Mouse (Mus musculus): Measurements from ENCODE around the gene Asf1b. TPM values are rescaled to one million over a fixed set of nuclear protein-coding genes. Genes with fewer than 3 reads are reported as not detected.

The Asf1b gene
- polyA plus RNA-seq, 1 experiment: 95.4 TPM

- H3K27me3 ChIP-seq (replicated peaks): peaks cover 11% of the 10 kb centered on the region
- H3K4me1 ChIP-seq: peaks cover 39% of the 10 kb centered on the region
- peak overlapping the region; percentile 95 for H3K4me3 ChIP-seq (replicated peaks)
- H3K9me3 ChIP-seq: no peaks in the 10 kb centered on the region
- H3K36me3 ChIP-seq (replicated peaks; ENCODE audit: low read length): peaks cover 3% of the 10 kb centered on the region
- TF ChIP-seq FLI1 (IDR thresholded peaks at IDR 0.05; ENCODE audit: low read length) (no peak), GATA1 (IDR thresholded peaks at IDR 0.05; ENCODE audit: borderline replicate concordance, low read length) (no peak)
Measured at GRCm38 (mm10) chr8:83954749-83955105, 580 bp upstream of the Asf1b start.

- peaks cover 6% of the 10 kb centered on the region for H3K36me3 ChIP-seq (replicated peaks; ENCODE audit: low read length)
- TF ChIP-seq FLI1 (IDR thresholded peaks at IDR 0.05; ENCODE audit: low read length) (no peak), GATA1 (IDR thresholded peaks at IDR 0.05; ENCODE audit: borderline replicate concordance, low read length) (no peak)
- peak overlapping the region; percentile 95 for H3K4me3 ChIP-seq (replicated peaks)
- no peaks in the 10 kb centered on the region for H3K9me3 ChIP-seq
- H3K4me1 ChIP-seq: peaks cover 39% of the 10 kb centered on the region
- peaks cover 11% of the 10 kb centered on the region for H3K27me3 ChIP-seq (replicated peaks)
Measured at GRCm38 (mm10) chr8:83955958-83956218, 581 bp downstream of the Asf1b start.

- TF ChIP-seq FLI1 (IDR thresholded peaks at IDR 0.05; ENCODE audit: low read length) (no peak), GATA1 (IDR thresholded peaks at IDR 0.05; ENCODE audit: borderline replicate concordance, low read length) (no peak)
- Histone ChIP-seq H3K27me3 (replicated peaks) (peaks cover 9% of the 10 kb centered on the region), H3K4me3 (replicated peaks) (peak overlapping the region; percentile 95), H3K4me1 (peaks cover 39% of the 10 kb centered on the region), H3K9me3 (no peaks in the 10 kb centered on the region), H3K36me3 (replicated peaks; ENCODE audit: low read length) (peaks cover 10% of the 10 kb centered on the region)
Measured at GRCm38 (mm10) chr8:83956789-83957188, 1.5 kb downstream of the Asf1b start.

- Histone ChIP-seq H3K4me3 (replicated peaks) (no peak overlapping the region), H3K36me3 (replicated peaks; ENCODE audit: low read length) (peaks cover 71% of the 10 kb centered on the region)
- no peak for TF ChIP-seq GATA1 (IDR thresholded peaks at IDR 0.05; ENCODE audit: borderline replicate concordance, low read length)
- TF ChIP-seq FLI1 (IDR thresholded peaks at IDR 0.05; ENCODE audit: low read length): no peak
Measured at GRCm38 (mm10) chr8:83964015-83964765, 8.9 kb downstream of the Asf1b start.

DNA sequence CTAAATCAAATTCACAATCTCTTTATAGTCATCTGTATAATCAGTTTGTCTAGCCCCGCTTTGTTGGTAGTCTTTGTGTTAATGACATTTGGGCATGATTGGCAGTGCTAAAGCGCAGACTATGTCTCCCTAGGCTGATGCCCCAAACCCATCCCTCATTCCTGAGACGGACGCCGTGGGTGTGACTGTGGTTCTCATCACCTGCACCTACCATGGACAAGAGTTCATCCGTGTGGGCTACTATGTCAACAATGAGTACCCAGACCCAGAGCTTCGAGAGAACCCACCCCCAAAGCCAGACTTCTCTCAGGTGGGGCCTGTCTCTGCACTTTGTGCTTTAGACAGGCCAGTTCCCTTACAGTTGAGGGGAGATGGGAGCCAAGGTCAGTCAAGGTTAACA is 12.4 kb downstream of the Asf1b start:
- peaks cover 16% of the 10 kb centered on the region for H3K4me1 ChIP-seq
- H3K36me3 ChIP-seq (replicated peaks; ENCODE audit: low read length): peaks cover 63% of the 10 kb centered on the region
- TF ChIP-seq FLI1 (IDR thresholded peaks at IDR 0.05; ENCODE audit: low read length) (no peak), GATA1 (IDR thresholded peaks at IDR 0.05; ENCODE audit: borderline replicate concordance, low read length) (no peak)

More at GRCm38 (mm10) chr8:83964015-83964765, 8.9 kb downstream of the Asf1b start:
- Histone ChIP-seq H3K27me3 (replicated peaks) (no peaks in the 10 kb centered on the region), H3K9me3 (no peaks in the 10 kb centered on the region), H3K4me1 (peaks cover 6% of the 10 kb centered on the region; the same call in 1 of the 2 replicates)

GRCm38 (mm10) chr8:83971121-83971520 is 15.8 kb downstream of the Asf1b start:
- Histone ChIP-seq H3K27me3 (replicated peaks) (no peaks in the 10 kb centered on the region), H3K4me1 (peaks cover 44% of the 10 kb centered on the region), H3K36me3 (replicated peaks; ENCODE audit: low read length) (peaks cover 43% of the 10 kb centered on the region), H3K4me3 (replicated peaks) (peak overlapping the region; percentile 100), H3K9me3 (no peaks in the 10 kb centered on the region)
- TF ChIP-seq FLI1 (IDR thresholded peaks at IDR 0.05; ENCODE audit: low read length) (no peak), GATA1 (IDR thresholded peaks at IDR 0.05; ENCODE audit: borderline replicate concordance, low read length) (no peak)

More for the DNA sequence above, 12.4 kb downstream of the Asf1b start:
- Histone ChIP-seq H3K4me3 (replicated peaks) (no peak overlapping the region), H3K9me3 (no peaks in the 10 kb centered on the region), H3K27me3 (replicated peaks) (no peaks in the 10 kb centered on the region)

DNA sequence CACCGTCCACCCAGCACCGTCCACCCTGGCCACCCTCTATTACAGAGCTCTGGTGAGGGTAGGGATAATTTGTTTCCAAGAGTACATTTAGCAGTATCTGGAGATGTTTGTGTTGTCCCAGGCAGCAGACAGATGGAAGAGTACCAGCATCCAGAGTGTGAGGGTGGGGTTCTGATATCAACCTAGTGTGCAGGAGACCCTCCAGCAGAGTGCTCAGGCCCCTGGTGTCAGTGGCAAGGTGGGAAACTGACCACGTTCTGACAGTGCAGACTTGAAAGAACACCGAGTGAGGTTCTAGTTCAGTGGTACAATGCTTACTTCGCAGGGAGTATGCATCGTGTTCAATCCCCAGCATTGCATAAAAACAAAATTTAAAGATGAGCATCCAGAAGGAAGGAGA is 16.4 kb downstream of the Asf1b start:
- H3K9me3 ChIP-seq: no peaks in the 10 kb centered on the region
- H3K36me3 ChIP-seq (replicated peaks; ENCODE audit: low read length): peaks cover 39% of the 10 kb centered on the region
- peak overlapping the region; percentile 100 for H3K4me3 ChIP-seq (replicated peaks)
- H3K27me3 ChIP-seq (replicated peaks): no peaks in the 10 kb centered on the region
- H3K4me1 ChIP-seq: peaks cover 49% of the 10 kb centered on the region
- TF ChIP-seq GATA1 (IDR thresholded peaks at IDR 0.05; ENCODE audit: borderline replicate concordance, low read length) (no peak), FLI1 (IDR thresholded peaks at IDR 0.05; ENCODE audit: low read length) (no peak)

DNA sequence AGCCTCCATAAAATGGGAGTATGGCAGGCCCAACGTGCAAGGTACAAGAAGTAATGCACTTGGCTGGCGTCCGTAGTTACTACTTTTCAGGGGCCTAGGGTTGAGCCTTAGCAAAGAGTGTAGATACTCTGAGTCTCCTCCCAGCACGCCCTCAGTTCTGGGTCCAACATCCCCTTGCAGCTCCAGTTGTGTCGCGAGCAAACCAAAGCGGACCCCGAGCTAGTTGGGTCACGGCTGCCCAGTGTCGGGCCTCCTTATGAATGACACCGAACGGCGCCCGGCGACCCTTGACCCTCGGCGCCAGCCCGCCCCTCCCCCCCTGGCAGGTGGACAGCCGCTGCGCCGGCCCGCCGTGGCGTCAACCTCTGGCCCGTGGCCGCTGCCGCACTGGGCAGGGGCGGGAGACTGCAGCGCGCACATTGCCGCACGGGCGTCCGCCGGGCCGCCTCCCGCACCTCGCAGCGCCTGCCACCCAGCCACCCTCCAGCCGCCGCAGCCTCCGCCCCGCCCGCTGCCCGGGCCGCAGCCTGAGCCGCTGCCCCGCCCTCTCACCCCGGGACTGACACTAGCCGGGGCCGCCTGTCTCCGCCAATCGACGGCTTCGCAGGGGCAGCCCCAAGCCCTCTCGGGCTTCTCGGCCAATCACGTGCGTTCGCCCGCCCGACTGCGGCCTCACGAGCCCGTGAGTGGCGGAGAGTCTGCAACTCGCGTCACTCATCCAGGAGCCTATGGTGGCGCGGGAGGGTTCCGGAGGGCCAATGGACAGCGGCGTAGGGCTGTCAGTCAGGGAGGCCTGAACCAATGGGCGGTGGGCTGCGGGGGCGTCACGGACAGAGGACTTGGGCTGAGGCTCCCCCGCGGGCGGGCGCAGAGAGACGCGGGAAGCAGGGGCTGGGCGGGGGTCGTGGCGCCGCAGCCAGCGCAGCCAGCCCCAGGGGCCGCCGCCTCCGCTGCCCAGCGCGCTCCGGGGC is 17.1 kb downstream of the Asf1b start, which contains the start of gene Prkaca:
Gene Prkaca (plus strand): TSS at position 844 of the 971 bp plus-strand sequence.
- Histone ChIP-seq H3K4me1 (peaks cover 57% of the 10 kb centered on the region), H3K36me3 (replicated peaks; ENCODE audit: low read length) (peaks cover 32% of the 10 kb centered on the region)
- no peak for TF ChIP-seq FLI1 (IDR thresholded peaks at IDR 0.05; ENCODE audit: low read length)
- no peak for TF ChIP-seq GATA1 (IDR thresholded peaks at IDR 0.05; ENCODE audit: borderline replicate concordance, low read length)

DNA sequence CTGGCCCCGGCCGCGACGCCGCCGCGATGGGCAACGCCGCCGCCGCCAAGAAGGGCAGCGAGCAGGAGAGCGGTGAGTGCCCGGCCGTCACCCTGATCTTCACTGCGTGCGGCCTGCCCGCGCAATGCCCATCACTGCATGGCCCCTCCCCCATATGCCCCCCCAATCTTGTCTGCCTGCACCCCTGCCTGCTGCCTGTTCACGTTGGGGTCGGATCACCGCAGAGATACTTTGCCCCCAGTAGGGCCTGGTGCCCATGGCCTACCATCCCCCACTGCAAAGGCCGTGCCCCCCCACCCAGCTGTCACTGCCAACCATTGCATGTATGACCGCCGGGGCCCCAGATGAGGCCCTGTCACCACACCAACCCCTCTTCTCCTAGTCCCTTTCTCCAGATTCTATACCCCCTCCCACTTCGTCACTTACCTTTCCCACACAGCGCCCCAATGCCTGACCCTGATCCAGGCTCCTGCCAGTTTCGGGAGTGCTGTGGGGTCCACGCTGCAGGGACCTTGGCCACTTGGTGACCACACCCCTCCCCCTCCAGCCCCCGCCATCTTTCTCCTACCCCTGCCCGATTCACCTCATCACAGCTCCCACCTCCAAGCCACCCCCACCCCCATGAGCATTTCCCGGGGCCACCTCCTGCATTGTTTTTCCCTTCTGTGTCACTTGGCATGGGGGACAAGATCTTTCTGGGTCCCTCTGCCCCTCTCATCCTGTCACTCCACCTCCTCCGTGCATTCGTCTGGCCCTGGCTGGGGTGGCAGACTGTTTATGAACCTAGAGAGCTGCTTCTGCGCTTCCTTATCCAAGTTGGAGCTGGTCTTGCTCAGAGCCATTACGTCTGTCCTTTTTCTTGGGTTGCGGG is 18.1 kb downstream of the Asf1b start:
- H3K4me3 ChIP-seq (replicated peaks): peak overlapping the region; percentile 100
- no peaks in the 10 kb centered on the region for H3K27me3 ChIP-seq (replicated peaks)
- peaks cover 32% of the 10 kb centered on the region for H3K36me3 ChIP-seq (replicated peaks; ENCODE audit: low read length)
- peaks cover 67% of the 10 kb centered on the region for H3K4me1 ChIP-seq
- H3K9me3 ChIP-seq: no peaks in the 10 kb centered on the region
- TF ChIP-seq GATA1 (IDR thresholded peaks at IDR 0.05; ENCODE audit: borderline replicate concordance, low read length) (no peak), FLI1 (IDR thresholded peaks at IDR 0.05; ENCODE audit: low read length) (no peak)

More for the DNA sequence above, 17.1 kb downstream of the Asf1b start, which contains the start of gene Prkaca:
- no peaks in the 10 kb centered on the region for H3K9me3 ChIP-seq
- H3K27me3 ChIP-seq (replicated peaks): no peaks in the 10 kb centered on the region
- peak within 1 kb of the TSS; percentile 100 for H3K4me3 ChIP-seq (replicated peaks)

All from megakaryocyte, embryonic 14.5 days (primary cell).